Mouse (Mus musculus) inflammation-experienced regulatory T-cells, adult 6 months (primary cell): ENCODE results near the gene Atcay. TPM values are rescaled to one million over a fixed set of nuclear protein-coding genes. Genes with fewer than 3 reads are reported as not detected.
"Not testable (repeated sequence)": the region's sequence is repeated elsewhere in the genome, so short reads cannot be mapped to it uniquely, and the experiment has no call there.

Experiments
- ATAC-seq: one replicate; pipeline ENCODE4 v1.8.0; 2017
- polyA plus RNA-seq, 3 experiments: library from polyadenylated mRNA; unstranded; fragments of 100-300 nt; shearing (Covaris generic); gene quantifications; one replicate each; pipeline ENCODE4 v1.2.1; 2017

The Atcay gene
- polyA plus RNA-seq, 3 experiments from 2014 or later: 4.8 to 12.6 (median 5.1) TPM

DNA sequence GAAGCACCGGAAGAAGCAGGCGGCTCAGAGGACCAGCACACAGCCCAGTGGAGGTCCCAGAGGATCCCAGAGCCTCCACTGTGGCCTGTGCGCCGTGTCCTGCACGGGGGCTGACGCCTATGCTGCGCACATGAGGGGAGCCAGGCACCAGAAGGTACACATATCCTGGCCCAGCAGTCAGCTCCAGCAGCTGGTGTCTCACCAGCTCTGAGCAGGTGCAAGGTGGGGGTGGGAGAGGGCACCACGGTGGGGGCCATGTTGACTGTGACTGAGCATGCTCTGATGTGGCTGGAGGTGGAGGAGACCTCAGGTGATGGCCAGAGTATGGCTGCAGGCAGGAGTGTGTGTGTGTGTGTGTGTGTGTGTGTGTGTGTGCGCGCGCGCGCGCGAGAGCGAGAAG, 11.4 kb upstream of the Atcay start:
- ATAC-seq: no peak

DNA sequence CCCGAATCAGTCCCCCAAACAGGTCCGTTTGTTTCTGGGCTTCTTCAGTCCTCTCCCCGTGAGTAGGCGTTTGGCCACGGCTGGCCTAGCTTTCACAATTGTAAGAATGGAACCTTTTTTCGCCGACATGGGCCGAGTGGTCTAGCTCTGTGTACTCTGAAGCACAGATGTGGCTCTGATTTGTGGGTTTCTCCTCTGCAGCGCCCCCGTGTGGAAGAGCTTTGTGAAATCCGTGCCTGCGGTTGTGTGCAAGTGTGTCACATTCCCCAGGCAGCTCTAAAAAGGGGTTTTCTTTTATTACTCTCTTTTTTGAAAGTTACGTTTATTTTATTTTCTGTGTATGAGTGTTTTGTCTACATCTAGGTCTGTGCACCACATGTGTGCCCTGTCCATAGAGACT, 10.2 kb upstream of the Atcay start:
- ATAC-seq: peak; percentile 49

DNA sequence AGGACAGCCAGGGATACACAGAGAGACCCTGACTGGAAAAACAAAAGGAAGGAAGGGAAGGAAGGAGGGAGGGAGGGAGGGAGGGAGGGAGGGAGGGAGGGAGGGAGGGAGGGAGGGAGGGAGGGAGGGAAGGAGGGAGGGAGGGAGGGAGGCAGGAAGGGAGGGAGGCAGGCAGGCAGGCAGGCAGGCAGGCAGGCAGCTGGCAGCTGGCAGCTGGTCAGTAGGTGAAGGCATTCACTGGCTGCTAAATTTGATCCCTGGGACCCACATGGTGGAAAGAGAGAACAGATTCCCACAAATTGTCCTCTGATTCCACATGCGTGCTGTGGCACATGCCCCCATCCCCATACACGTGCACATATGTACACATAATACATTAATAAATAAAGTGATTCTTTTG, 8.0 kb upstream of the Atcay start:
- no peak for ATAC-seq

DNA sequence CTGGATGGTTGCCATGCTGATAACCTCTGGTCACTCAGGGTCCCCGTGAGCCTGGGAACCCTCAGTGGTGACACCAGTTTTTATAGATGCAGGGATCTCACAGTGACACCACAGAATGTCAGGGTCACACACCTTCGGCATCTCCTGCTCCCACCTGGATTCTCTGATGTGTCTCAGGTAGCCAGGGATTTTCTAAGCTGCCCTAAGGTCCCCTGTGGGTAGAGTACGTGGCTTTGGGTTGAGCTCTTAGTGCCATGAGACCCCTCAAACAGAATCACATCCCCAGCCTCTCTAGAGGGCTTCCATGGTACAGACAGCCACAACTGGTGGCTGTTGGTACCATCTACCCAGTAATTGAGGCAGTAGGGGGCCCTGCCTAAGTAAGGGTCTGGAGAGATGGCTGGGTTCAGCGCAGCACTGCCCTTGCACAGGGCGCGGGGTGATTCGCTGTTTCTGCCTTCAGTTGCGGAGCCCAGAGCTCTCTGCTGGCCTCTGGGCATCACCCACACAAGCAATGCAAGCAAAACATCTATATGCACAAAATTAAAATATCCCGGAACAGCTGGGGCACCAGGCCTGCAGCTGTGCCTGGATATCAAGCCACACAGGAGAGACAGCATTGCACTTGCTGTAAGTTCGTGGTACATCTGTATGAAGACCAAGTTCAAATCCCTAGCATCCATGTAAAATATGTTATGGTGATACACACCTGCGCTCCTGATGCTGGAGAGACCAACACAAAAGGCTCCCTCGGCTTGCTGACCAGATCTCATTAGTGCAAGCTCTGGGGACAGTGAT, 6.0 kb upstream of the Atcay start:
- no peak for ATAC-seq

DNA sequence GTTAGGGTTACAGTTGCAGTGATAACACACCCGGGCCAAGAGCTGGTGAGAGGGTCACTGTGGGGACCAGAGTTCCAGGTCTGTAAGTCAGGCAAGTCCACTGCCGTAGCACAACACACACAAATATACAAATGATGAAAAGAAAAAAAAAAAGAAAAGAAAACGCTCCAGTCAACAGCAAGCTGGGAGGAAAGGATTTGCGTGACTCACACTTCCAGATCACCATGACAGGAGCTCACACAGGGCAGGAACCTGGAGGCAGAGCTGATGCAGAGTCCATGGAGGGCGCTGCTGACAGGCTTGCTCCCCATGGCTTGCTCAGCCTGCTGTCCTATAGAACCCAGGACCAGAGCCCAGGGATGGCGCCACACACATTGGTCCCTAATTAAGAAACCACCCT, 3.6 kb upstream of the Atcay start:
- no peak for ATAC-seq

DNA sequence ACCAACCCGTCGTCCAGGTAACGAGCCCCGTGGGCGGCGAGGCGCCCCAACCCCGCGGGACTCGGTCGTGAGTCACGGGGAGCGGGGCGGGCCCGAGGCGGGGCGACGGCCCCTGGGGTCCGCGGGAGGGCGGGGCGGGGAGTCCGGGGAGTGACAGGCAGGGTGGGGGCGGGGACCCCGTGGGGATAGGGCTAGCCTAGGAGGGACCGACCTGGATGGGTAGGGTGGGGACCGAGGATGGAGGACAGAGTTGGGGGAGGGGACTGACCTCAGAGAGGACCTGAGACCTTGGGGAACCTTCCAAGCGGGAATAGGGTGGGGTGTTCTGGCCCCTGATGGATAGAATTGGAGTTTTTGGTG, 2.6 kb upstream of the Atcay start:
- ATAC-seq: no peak

DNA sequence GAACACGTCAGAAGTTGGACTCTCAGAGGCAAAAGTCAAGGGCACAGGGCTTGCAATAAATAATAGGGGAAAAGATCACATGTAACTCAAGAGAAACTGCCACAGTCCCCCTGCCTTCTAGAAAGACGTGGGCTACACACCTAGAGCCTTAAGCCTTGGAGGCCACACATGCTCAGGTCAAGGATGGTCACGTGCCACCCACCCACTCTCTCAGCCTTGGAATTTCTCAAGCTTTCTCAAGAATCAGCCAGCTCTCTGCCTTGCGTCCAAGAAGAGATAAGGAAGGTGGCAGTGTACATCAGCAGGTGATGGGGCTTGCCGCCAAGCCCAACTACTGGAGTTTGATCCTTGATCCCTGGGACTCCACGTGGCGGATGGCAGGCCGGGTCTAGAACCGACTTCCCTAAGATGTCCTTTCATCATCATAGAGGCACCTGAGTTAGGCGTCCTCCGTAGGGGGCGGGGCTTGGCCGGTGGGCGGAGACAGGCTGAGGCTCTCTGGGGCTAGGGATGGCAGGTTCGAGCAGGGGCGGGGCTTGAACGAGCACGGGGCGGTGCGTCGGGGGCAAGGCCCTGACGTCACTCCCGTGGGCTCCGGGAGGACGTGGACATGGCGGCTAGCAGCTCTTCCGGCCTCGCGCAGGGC, 2.1 kb upstream of the Atcay start, which contains the start of gene Zfr2:
Zfr2 (plus strand) TSS at position 576 of the 646 bp plus-strand sequence.
- ATAC-seq: peak; percentile 88

DNA sequence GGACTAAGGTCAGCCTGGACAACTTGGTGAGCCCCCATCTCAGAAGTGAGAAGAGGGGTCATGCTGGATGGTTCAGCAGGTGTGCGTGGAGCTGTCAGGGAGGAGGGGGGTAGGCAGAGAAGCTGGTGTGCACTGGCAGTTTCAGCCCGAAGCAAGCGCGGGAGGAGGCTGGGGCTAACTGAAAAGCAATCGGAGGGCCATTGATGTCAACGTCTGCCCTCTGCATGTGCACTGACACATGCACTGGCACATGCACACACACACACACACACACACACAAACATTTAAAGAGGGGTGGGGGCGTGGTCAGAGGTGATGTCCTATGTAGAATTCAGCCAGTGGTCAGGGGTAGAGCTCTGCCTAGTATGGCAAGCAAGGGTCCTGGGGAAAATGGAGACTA, 803 bp upstream of the Atcay start:
- no peak for ATAC-seq

DNA sequence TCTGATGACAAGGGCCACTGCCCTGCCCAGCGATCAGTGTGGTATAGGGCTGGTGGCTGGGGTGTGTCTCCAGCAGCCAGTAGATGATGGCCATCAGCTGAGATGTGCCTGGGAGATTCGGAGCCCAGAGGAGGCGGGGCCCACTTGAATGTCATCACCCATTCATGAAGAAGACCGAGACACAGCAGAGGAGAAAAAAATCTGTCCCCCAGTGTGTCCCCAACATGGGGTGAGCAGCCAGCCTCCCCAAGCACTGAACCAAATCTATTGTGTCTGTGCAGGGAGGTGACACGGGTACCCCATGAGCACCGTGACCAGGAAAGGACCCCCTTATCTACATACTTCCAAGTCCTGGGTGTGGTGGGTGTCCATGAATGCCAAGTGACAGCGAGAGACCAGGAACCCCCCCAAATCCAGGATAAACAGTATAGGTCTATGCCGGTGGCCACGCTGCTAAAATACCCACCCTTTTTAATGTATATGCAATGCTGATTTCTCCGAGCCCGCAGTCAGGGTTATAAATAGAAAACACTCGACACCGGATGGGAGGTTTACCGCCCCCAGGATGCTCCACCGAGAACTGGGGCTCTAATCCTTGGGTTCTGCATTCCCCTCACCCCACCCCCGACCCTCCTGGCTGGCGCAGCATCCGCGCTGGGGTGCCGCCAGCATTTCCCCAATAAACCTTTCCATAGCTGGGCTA, 747 bp downstream of the Atcay start:
- ATAC-seq: peak; percentile 22

DNA sequence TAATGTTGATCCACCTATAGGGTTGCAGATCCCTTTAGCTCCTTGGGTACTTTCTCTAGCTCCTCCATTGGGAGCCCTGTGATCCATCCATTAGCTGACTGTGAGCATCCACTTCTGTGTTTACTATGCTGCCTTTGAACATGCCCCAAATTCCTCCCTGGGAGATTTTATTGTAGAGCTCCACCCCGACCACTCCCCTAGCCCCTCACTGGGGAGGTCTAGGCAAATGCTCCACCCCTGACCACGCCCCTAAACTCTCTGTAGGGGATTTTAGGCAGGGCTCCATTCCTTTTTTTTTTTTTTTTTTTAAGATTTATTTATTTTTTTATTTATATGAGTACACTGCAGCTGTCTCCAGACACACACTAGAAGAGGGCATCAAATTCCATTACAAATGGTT, 6.9 kb downstream of the Atcay start:
- not testable (repeated sequence) for ATAC-seq

DNA sequence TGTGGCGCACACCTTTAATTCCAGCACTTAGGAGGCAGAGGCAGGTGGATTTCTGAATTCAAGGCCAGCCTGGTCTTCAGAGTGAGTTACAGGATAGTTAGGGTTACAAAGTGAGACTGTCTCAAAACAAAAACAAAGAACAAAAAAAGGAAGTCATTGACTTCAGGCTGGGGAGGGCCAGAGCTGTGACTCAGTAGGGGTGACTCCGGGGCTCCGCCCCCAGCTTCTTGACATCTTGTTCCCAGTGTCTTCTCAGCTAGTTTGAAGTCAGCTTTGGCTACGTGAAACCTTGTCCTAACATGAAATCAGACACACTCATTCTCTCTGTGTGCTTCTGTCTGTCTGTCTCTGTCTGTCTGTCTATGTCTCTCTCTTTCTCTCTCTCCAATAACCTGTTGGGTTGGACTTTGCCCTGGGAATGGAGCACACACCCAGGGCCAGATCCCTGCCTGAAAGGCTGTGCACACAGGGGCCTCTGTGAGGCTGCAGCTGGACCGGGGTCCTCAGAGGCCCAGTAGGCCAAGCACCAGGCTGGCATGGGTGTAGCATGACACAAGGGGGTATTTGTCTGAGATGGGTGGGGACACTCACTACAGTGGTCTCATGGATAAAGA, 9.1 kb downstream of the Atcay start:
- ATAC-seq: no peak

DNA sequence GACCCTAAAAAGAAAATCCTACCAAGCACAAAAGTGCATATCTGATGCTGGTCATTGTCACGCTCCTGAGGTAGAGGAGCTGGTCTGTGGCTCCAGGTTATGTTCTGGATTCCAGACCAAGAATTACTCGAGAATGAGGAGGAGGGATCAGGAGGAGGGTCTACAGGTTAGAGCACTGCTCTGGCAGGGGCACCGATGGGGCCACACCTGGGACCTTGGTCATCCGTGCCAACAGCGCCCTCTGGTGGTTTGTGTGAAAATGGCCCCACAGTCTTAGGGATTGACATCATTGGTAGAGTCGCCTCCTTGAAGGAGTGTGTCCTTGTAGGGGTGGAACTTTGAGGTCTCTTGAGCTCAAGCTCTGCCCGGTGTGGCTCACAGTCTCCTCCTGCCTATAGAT, 12.7 kb downstream of the Atcay start:
- ATAC-seq: peak; percentile 63

DNA sequence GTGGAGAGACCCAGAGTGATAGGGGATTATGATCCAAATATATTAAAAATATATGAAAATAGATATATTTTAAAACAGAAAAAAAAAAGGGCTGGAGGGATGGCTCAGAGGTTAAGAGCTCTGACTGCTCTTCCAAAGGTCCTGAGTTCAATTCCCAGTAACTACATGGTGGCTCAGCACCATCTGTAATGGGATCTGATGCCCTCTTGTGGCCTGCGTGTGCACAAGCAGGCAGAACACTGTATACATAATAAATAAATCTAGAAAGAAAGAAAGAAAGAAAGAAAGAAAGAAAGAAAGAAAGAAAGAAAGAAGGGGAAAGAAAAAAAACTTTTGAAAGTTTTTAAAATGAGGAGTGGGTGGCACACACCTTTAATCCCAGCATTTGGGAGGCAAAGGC, 13.4 kb downstream of the Atcay start:
- peak; percentile 43 for ATAC-seq

DNA sequence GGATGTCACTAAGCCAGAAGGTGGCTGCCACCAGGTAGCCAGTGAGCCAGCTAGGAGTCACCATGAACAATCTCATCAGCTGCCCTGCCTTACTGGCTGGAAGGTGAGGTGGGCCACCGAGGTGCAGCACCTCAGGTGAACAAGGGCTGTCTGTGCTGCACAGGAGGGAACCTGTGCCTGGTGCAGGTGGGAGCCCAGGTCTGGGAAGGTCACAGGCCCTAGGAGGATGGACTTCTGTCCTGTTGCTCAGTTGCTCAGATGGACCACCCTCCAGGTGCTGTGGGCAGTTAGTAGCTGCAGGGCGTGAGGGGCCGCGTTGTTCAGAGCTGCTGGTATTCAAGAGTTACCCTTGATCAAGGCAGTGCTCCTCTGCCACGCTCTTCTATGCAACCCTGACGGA, 13.8 kb downstream of the Atcay start:
- no peak for ATAC-seq

DNA sequence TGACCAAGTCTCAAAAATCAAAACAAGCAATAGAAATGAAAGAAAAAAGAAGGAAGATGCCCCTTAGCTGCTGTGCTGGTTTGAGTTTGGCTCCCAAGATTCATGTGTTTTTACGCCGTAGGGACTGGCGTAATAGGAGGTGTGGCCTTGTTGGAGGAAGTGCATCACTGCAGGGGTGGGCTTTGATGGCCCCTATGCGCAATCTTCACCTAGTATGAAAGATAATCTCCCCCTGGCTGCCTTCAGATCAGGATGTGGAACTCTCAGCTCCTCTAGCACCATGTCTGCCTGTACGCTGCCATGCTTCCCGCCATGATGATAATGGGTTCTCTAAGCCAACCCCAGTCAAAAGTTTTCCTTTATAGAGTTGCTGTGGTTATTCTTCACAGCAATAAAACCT, 14.4 kb downstream of the Atcay start:
- no peak for ATAC-seq

DNA sequence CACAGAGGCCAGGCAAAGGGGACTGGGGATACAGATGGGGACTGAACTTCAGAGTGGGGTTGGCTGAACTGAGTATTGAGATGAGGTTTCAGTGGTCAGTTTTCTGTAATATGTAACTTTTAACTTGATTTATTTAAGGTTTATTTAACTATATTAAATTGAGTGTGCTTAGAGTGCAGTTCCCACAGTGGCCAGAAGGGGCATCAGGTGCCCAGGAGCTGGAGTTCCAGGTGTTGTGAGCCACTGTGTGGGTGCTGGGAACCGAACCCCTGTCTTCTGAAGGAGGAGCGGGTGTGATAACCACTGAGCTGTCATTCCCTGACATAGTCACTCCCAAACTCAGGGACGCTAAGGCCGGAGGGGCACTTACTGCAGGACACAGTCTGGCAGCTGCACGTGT, 20.5 kb downstream of the Atcay start:
- no peak for ATAC-seq

DNA sequence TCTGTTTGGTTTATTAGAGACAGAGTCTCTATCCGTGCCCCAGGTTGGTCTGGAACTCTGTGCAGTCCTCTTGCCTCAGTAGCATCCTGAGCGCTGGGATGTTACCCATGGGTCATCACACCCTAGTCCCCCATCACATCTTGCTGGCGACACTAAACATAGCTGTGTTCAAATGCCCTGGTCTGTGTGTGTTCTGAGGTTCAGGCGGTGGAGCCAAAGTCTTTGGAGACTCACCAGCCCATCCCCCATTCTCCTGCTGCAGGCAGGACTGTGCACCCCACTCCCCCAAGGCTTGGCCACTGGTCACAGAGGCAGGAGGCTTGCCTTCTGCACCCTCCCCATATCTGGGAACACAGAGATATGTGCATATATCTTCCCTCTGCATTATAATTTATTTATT, 26.5 kb downstream of the Atcay start:
- no peak for ATAC-seq

DNA sequence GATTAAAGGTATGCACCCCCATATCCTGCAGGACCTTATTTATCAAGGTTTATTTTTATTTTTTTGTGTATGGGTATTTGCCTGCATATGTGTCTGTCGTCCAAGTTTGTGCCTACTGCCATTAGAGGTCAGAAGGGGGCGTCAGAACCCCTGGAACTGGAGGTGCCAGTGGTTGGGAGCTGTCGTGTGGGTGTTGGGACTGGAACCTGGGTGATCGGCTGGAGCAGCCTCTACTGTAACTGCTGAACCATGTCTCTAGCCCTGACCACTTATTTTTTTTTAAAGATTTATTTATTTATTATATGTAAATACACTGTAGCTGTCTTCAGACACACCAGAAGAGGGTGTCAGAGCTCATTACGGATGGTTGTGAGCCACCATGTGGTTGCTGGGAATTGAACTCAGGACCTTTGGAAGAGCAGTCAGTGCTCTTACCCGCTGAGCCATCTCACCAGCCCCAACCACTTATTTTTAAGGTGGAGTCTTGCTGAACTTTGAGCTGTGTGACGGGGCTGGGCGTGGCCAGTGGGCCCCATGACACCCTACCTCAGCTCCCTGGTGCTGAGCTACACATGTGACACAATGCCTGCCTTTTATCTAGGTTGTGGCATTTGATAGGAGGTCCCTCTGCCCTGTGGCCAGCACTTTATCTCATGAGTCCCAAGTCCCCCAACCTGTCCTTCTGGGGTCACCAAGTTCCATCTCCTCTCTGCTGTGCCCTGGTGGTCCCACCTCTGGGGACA, 27.5 kb downstream of the Atcay start:
- no peak for ATAC-seq

DNA sequence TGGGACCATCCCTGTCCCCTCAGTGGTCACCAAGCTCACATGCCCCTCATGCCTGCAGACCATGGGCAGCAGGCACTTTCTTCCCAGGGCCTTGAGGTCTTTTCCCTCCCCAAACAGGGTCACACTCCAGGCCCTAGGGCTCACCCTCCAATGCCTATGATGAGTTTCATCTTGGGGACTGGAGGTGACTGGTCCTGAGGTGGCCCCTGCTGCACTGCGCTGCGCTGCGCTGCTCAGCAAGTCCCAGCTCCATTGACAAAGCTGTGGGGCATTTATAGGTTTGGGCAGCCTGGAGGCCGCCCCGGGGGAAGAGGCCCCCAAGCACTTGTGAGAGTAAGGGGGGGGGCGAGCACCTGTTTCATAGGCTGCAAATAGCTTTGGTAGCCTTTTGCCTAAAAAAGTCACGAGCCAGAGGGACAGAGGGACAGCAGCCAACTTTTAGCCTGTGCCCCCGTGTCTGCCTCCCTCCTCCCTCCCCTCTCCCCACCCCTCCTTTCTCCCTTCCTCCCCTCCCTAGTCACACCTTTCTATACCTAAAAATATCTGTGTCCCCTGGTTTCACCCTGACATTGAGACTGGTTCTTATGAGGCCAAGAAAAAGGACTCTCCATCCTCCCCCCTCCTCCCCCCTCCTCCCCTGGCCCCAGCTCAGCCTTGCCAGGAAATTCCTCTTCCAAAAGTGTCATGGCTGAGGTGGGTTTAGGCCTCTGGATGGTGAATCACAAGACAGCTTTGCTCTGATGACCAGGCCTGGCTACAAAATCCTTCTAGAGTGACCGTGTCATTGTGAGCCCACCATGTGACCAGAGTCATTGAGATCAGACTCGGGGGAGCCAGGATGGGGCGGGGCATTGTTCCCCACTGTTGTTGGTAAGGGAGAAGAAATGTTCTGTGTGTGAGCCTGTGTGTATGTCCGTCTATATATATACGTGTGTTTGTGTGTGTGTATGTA, 28.6 kb downstream of the Atcay start, which contains the start of gene Nmrk2:
Nmrk2 (minus strand) TSS at position 245 of the 952 bp plus-strand sequence.
- no peak for ATAC-seq

DNA sequence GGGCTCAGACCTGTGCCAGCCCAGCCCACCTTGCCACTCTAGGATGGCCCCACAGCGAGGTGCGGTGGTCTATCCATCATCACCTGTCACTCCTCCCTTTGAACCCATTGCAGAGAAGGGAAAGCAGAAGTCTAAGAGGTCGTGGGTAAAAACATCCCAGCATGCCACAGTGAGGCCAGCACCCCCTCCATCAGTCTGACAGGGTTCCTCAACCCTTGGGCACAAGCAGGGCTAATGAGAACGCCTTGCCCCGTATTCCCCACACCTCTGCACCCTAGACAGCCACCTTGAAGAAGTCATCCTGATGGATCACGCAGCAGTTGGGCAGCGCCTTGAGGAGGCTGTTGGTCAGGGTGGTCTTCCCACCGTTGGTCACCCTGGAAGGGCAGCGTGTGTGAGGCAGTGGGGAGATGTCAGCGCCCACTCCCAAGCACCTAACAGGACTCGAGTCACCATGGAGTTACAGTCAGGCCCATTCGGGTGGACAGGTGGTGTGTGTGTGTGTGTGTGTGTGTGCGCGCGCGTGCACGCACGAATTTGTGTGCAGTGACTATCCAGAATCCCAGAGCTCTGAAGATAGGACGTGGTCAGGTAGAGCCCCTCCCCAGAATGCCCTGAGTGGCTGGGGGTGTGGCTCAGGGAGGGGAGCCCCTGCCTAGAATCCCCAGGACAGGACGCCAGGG, 29.9 kb downstream of the Atcay start:
- no peak for ATAC-seq

DNA sequence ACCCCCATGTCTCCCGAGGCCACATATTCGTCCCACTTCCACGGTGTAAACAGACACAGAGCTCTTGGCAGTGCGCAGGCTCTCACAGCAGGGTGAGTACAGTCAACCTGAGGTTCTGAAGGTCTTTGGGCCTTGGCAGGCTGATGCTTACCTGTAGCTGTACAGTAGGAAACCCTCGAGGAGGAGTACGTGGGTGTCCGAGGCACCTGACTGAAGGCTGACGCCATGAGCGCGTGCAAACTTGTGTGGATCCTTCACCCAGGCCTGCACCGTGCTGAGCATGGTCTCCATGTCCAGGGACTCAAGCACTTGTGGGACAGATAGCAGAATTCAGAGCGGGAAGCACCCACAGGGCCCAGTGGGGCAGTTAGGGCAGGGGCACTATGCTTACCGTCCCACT, 30.5 kb downstream of the Atcay start:
- ATAC-seq: no peak
